Mouse (Mus musculus): ENCODE data around the gene H2-DMa.

Gene H2-DMa

DNA sequence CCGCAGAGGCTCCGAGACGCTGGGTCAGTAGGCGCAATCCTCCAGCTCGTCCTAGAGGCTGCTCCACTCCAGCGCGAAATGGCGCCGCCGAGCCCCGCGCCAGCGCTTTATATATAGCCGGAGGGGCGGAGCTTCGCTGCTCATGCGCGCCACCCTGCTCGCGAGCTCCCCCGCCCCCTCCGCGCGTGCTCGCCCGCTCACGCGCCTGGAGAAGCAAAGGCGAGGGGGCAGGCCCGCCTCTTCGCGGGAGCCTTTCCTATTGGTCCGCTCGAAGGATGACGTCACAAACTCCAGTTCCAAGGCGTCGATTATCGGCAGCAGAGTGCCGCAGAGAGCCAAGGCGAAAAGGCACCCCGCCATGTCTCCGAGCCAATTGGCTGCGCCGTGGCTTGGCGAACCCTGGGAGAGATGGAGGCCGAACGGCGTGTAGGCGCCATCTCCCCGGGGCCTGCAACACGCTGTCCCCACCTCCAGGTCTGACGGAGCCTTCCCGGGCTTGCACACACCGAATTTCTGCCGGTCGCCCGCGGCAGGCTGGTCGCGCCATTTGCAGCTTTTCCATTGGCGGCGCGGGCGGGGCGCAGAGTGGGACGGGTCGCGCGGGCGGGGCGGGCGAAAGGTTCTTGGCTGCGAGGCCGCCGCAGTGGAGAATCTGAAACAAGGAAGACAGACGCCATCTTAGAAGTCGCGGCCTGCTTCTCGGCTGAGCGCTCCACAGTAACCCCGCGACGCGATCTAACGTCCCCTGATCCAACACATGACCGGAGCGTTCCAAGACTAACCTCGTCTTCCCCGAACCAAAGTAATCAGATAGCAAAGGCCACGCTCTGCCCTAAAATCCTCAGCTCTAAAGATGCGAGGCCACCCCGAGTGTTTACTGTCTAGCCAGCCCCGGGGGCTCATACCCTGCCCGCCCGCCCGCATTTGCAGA is at the start of gene H2-DMa:
Gene H2-DMa, plus strand, starts transcription at position 293 of the 931 bp plus-strand sequence.
- peak; percentile 99 for DNase-seq (ENCODE audit: low read depth)

DNA sequence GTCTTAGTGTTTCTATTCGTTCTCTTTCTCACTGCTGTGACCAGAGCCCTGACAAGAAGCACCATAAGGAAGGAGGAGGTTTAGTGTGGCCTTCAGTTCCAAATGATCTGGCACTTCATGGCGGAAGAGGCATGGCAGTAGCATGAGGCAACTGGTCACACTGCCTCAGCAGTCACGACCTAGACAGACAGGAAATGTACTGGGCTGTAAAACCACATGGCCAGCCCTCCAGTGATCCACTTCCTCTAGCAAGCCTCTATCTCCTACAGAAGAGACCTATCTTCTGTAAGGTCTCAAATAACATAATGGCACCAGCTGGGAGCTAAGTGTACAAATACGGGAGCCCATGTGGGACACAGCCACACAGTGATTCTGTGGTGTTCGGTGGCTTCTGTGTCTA is 47.2 kb upstream of the H2-DMa start:
- no peak for DNase-seq (ENCODE audit: low read depth)

DNA sequence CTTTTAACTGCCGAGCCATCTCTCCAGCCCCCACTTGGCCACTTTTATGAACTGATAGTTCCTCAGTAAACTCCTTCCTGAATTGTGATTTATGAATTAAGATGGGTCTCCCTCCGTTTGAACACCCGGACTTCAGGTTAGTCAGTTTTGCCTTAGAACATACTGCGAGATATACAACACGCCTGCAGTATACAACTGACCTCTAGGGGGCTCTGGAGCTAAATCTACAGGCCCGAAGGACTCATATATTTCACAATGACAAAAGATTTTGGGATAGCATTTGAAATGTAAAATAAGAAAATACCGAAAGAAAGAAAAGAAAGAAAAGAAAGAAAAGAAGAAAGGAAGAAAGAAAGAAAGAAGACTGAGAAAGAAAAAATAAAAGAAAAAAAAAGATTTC is 44.1 kb upstream of the H2-DMa start:
- peak; percentile 78 for DNase-seq (ENCODE audit: low read depth)

DNA sequence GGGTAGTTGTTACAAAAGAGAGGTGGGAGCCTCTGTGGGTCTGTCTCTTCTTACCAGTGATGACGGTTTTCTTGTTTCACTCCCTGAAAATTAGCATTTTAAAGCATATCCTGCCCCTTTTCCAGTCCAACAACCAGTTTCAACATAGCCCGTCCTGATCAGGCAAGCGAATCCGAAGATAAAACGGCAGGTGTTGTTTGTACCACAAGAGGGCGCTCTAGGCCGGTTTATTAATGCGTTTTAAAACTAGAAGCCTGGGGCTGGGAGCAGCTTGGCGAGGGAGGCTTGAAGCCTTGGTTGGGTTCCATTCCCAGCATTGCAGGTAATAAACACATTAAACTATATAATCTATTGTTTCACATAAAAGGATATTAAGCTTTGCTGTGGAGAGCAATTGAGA is 41.8 kb upstream of the H2-DMa start:
- DNase-seq (ENCODE audit: low read depth): peak; percentile 90

DNA sequence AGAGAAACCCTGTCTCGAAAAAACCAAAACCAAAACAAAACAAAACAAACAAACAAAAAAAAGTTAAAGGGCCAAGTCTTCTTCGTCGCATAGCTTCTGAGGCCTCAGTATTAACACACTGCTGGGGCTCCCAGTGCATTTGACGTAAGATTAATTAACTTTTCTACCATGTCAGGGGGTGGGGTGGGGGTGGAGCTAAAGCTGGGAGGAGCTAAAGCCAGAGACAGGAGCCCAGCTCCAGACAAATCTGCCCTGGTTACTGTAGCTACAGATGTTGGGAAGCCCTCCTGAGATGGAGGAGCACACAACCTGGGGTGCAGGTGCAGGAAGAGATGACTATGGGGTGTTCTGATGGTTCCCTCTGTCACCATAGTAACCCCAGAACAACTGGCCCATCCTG is 41.2 kb upstream of the H2-DMa start:
- no peak for DNase-seq (ENCODE audit: low read depth)

DNA sequence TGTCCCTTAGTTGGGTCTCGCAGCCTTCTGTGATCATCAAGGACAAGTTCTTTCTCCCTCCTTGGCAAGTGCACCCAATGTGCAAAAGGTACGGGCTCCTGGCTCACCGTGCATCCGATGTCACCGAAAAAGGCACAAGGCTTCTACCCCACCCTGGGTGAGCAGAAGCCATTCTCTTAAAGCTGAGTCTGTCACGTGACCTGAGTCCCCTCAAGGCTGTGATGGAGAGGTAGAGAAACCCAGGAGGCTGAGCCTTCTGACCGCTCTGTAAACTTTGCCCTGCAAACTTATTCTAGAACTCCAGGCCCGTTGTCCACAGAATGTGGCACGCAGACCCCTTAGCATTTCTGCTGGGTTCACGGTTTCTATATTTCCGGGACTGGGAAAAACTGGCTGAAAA is 40.3 kb upstream of the H2-DMa start:
- DNase-seq (ENCODE audit: low read depth): no peak

DNA sequence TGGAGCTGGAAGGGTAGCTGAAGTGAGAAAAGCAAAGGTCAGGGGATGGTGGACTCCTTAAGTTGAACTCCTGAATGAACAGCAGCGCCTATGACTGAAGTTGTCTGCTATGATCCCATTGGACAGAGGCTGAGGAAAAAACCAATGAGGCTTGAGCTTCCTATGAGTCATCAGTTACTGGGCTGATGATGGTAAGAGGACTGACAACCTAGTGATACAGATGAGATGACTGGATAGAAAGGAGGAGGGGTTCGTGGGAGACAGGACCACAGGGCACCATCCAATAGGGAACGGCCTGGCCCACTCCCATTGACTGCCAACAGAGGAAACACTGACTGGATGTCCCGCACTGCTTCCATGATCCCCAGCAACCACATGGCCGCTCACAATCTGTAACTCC is 39.7 kb upstream of the H2-DMa start:
- DNase-seq (ENCODE audit: low read depth): no peak

DNA sequence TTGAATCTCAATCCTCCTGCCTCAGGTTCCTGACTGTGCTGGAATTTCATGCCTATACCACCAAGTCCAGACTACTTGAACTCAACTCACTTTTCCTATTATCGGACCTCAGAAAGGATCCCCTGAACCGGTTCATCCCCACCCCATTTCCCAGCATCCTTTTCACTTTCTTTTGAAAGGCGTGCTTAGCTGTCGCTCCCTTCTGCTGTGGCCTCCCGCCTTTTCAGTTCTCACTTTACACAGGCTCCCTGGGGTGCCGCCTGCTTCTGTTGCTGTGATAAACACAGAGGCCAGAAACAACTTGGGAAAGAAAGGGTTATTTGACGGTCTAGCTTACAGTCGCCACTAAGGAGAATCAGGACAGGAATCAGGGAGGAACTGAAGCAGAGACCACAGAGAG is 36.2 kb upstream of the H2-DMa start:
- DNase-seq (ENCODE audit: low read depth): no peak

DNA sequence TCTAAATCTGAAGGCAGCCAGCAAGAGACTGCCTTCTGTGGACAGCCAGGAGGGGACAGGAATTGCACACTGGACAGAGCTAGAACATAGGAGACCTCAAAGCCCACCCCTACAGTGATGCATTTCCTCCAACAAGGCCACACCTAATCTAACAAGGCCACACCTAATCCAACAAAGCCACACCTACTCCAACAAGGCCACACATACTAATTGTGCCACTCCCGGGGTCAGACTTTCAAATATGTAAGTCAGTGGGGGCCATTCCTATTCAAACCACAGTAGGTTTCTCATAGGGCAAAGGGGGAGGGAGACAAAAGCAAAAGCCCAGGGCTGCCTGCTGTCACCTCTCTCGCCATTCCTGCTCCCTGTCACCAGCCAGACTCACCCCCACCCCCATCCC is 32.0 kb upstream of the H2-DMa start:
- DNase-seq (ENCODE audit: low read depth): no peak

DNA sequence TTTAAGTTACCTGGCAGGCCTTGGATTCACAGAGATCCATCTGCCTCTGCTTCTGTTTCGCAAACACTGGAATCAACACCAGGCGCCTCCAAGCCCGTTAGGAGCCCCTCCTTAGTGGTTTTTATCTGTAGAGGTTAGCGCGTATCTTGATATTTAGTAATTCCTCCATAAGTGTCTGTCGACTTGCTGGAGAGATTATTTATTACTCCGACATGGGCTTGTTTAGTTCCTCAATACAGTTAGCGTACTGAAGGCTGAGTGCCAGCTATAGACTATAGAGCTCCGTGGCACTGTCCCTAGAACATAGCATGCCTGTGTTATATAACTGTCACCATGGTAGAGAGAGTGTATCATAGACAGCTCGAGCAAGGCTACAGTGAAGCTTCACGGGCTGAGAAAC is 31.2 kb upstream of the H2-DMa start:
- DNase-seq (ENCODE audit: low read depth): no peak

DNA sequence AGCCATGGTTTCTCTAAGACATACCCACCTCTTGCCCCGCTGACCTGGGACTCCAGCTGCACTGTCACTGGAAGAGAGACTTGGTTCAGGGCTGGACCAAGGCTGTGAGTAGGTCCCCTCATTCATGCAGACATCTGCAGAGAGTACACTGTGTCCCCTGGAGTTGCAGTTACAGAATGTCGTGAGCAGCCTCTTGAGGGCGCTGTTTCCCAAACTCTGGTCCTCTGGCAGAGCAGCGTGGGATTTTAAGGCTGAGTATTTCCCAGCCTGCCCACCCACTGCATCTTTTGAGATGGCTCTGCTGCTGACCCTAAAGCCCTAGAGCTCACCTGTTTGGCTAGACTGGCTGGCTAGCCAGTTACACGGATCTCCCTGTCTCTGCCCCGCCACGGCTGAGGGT is 28.4 kb upstream of the H2-DMa start:
- peak; percentile 53 for DNase-seq (ENCODE audit: low read depth)

DNA sequence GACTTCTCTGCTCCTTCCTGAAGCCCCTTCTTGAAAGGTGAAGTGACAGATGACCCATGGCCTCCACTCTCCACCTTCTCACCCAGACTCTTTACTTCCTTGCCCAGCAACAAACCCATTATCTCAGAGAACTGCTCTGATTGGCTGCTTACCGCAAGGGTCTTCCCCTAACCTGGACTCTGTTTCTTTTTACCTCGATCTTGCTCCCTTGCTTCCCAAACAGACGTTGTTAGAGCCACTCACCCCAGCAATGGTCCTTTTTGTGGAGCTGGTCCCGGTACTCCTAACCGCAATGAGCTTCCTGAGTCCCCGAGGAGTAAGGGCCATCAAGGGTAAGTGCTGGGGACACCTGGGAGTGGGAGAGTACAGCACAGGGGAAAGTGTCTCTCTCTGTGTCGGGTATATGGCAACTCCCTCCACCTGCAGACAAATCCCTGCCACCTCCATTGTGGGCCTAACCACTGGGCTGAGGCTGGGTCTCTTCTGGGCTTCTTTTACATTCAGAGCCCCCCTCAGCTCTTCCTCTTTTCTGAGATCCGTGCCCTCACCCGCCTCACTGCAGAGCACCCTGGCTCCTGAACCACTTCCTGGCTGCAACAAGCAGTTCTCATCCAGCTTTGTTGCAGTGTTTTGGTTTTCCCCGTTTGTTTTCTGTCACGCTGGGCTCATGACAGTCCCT is 27.0 kb upstream of the H2-DMa start, which contains the start of gene H2-Oa:
Gene H2-Oa, plus strand, starts transcription at position 144 of the 679 bp plus-strand sequence.
- no peak for DNase-seq (ENCODE audit: low read depth)

DNA sequence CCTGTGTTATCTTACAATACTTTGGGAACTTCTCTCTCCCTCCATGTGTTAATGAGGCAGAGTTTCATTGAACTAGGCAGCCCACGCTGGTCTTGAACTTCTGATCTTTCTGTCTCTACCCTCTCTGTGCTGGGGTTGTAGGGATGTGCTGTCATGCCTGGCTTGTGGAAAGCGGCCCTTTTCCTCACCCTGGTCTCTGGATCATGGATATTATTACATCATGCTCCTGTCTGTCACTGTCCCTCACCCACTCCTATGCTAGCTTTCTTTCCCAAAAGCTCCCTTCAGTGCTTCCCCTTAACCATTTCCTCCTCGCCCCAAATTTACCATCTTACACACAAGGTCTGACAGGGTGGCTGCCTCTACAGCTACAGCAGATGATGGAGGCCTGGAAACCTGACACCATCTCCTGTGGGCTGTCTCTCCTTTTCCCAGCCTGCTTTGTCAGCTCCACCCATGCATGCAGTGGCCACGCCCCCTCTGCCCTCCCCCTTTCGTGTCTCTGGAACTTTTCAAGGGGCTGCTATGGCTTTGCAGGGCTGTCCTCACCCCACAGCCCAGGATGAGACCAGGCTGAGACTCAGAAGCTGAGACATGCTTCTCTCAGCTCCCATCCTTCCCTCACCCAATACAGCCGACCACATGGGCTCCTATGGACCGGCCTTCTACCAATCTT is 26.0 kb upstream of the H2-DMa start:
- DNase-seq (ENCODE audit: low read depth): no peak

DNA sequence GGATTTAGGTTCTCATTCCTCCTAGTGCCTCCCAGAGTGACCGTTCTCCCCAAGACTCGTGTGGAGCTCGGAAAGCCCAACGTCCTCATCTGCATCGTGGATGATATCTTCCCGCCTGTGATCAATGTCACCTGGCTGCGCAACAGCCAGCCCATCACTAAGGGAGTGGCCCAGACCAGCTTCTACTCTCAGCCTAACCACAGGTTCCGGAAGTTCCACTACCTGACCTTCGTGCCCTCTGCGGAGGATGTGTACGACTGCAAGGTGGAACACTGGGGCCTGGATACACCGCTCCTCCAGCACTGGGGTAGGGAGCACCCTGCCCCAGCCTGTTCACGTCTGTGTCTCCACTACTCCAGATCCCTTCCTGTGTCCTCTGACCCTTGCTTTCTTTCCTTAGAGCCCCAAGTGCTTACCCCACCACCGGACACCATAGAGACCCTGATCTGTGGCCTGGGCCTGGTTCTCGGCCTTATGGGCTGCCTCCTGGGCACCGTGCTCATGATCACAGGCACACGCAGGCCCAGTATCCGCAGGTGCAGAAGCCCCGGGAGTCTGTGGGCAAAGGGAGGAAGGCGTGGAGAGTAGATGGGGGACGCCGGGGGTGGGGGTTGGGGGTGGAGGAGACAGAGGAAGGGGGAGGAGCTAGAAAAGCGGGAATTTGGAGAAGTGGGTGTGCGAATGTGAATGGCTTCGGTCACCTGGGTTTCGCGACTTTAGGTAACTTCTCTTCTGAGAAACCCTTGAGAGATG is 24.9 kb upstream of the H2-DMa start:
- DNase-seq (ENCODE audit: low read depth): no peak

DNA sequence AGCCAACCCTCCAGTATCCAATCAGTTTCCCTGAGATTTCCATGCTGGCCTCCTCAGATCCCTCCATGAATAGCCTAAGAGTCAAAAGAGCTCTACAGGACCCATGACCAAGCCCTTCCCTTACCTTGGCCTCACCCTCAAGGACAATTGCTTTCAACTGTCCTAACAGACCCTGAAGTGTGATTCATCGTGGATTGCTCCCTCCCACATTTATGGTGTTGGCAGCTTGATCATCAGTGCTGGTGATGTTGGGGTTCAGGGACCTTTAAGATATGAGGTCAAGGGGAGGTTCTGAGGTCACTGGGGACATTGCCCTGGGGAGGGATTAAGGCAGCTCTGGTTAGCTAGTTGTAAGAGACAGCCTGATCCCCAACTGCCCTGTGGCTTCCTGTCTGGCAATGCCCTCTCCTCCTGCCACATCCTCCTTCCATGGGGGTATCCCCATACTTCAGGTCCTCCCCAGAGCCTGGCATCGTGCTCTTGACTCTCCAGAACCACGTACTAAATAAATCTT is 22.8 kb upstream of the H2-DMa start:
- DNase-seq (ENCODE audit: low read depth): no peak

DNA sequence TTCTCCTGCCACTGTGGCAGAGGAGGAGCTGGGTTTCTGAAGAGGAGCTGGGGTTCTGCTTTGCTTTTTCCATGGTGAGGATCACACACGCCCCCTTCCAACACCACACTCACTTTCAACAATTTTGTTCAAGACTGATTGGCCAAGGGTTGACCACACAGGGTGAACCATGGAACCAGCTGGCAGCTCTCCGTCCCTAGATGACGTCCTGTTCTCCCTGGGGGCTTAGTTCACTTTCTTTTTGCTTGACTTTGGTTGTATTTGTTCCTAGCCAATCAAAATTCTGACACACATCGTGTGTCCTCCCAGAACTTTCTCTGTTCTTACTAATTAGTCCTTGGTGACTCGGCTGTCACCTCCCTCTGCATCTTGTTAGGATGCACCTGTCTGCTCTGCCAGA is 22.1 kb upstream of the H2-DMa start:
- DNase-seq (ENCODE audit: low read depth): no peak

DNA sequence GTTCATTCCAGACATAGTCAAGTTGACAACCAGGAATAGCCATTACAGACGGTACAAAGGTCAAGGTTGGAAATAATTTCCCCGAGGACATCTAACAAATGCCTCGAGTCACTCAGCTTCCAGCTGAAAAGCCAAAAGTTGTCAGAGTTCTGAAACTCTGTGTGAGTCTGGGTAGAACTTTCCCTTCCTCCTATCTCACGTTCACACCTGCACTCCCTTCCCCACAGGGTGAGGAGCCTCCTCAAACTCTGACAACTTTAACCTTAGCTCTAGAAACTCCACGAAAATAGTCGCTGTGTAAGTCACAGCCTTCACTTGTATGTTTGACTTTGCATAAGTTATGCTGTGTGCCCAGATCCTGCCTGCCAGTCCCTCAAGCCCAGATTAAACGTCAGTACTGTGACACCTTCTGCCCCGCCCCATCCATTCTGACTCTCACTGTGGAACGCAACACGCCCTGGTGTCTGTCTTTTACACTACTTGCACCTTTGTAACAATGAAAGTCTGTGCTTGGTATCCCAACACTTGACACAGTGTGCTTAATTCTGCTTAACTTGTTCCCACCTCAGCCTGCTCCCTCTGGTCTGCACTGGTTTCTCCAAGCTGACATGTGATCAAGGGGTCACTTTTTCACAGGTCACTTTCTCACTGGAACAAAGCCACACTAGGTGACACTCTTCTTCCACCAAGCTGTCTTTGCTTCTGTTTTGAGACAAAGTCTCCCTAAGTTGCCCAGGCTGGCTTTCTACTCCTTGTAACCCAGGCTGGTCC is 20.4 kb upstream of the H2-DMa start:
- no peak for DNase-seq (ENCODE audit: low read depth)

DNA sequence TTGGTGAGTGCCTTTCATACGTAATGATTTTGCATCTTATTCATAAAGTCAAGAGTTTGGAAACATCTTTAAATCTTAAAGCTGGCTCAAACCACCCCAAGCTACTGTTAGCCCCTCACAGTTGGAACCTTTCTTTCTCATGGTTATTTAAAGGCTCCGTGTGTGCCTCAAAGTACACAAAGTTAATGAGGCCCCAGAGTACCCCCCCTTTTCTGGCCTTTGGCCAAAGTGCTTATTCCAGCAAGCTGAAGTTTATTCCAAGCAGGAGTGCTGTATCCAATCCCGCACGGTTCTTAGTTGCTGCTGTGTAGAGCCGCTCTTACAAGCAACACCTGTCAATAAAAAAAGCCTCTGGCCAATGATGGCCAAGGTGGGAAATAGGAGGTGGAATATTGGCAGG is 19.8 kb upstream of the H2-DMa start:
- no peak for DNase-seq (ENCODE audit: low read depth)

DNA sequence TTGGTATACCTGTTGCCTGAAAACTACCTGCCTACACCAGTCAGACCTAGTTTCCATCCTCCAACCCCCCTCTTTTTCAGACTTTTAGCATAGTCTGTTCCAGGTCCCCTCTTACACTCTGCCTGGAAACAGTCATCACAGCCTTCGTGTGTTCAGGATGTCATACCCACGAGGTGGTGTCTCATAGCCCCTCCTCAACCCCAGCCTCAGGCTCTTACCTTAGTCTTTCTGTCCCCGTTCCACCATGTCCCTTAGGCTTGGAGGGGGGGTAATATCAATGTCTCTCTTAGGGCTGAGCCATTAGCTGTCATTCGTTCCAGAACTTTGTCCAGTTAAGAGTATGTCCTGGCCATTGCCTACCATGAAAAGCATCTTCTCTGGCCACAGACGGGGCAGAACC is 18.2 kb upstream of the H2-DMa start:
- no peak for DNase-seq (ENCODE audit: low read depth)

DNA sequence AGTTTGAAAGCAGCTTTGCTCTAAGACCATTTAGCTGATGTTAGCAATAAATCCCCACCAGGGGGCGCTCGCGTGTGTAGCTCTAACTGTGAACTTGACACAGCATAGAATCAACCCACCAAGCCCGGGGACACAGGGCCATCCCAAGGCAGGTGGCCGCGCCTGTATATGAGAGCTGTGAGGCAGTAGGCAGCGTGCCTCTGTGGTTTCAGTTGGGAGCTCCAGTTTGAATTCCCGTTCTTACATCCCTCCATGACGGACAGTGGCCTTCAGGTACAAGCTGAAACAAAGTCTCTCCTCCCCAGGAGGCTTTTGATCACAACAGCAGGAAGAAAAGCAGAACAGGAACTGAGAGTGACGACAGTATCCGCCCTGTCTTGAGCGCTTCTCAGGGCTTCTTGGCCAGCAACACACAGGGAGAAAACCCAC is 17.7 kb upstream of the H2-DMa start:
- peak; percentile 98 for DNase-seq (ENCODE audit: low read depth)

DNA sequence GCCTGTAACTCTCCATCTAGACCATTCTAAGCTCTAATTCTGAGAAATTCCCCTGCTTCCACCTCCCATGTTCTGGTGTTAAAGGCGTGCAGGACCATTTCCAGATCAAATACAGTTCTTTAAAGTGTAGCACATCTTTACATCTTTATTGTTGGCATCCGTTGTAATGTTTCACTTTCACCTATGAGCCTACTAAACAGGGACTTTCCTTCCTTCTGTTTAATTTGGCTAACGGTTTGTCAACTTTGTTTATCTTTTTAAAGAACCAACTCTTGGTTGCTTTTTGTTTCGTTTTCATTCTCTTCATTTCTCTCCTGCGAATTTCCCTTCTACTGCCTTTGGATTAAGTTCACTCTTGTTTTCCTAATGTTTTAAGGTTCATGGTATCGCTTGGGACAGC is 16.5 kb upstream of the H2-DMa start:
- DNase-seq (ENCODE audit: low read depth): no peak

All from c-Kit-positive CD71-negative TER-119-negative erythroid progenitor cells, embryonic 14.5 days (primary cell).